Mouse (Mus musculus) brain, embryonic 14.5 days (tissue): ENCODE data around the gene Dusp28. TPM values are rescaled to one million over a fixed set of nuclear protein-coding genes. Genes with fewer than 3 reads are reported as not detected.
A peak's percentile ranks its signal among the peaks of the same experiment; 100 is the strongest.

Experiments used
- DNase-seq: peaks from one replicate; pipeline ENCODE4 v3.0.0-alpha.2; 2011; ENCODE audit warnings: low read depth
- CTCF ChIP-seq: fragments of 200-500 bp; IDR thresholded peaks from 2 replicates; pipeline ENCODE4 v1.5.1; 2012; ENCODE audit warnings: inconsistent platforms, mild to moderate bottlenecking, moderate library complexity, borderline replicate concordance; ENCODE audit not compliant: insufficient read depth, insufficient read length; ENCODE audit errors: extremely low read depth
- POLR2A ChIP-seq: fragments of 200-500 bp; IDR thresholded peaks from 2 replicates; pipeline ENCODE4 v1.6.1; 2012; ENCODE audit warnings: mild to moderate bottlenecking, inconsistent platforms, borderline replicate concordance; ENCODE audit not compliant: poor library complexity, insufficient read depth, insufficient read length, severe bottlenecking; ENCODE audit errors: extremely low read depth
- polyA plus RNA-seq: library from polyadenylated mRNA; depleted of rRNA; stranded (reverse); fragments of >200 nt; gene quantifications from 2 replicates; pipeline ENCODE4 v1.2.3, GENCODE M21; 2012

The Dusp28 gene
- polyA plus RNA-seq, 1 experiment = 18.6 TPM

DNA sequence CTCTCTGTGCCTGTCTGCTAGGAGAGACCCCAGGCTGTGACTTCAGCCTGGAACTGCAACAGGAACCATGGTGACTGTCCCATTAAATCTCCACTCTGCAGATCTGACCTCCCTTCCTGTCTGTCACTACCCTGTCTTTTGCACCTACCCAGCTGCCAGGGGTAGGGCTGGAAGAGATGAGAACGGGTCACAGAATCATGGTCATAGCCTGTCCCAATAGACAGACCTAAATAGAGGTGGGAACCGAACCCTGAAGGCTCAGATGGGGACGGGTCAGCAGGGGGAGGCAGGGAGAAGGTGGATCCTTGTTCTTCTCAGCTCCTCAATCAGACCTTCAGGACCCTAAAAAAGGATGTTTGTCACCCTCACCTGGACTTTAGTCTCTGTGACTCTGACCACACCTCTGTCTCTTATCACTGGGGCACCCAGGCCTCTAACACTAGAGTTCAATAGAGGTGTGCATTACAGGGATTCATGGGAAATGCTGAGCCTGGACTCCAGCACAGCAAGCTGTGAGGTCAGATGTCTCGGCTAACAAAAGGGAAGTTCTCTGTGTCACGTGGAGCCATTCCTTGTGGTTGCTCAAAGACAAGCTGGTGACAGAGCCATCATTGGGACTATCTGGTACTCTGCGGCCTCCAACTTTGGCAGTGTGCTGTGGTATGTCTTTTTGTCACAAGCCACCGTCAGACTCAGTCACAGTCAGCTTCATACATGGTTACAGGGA, 13.9 kb downstream of the Dusp28 start:
- TF ChIP-seq CTCF (no peak), POLR2A (no peak)
- no peak for DNase-seq

DNA sequence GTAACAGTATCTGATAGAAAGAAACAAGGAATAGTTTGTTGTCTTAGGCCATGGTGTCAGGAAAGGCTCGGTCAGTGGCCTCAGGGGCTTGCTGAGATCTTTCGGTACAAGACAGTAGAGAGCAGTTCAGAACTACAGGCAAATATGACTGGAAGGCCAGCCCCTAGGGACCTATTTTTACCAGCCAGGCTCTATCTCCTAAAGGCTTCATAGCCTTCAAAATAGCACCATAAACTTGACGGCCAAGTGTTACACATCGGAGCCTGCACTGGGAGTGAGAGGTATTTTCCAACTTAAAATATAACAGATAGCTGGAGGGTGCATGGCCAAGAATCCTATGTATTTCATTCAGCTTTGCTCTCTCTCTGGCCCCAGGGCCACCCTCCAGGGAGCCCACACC, 14.7 kb downstream of the Dusp28 start:
- TF ChIP-seq POLR2A = no peak
- no peak for TF ChIP-seq CTCF
- DNase-seq = no peak

DNA sequence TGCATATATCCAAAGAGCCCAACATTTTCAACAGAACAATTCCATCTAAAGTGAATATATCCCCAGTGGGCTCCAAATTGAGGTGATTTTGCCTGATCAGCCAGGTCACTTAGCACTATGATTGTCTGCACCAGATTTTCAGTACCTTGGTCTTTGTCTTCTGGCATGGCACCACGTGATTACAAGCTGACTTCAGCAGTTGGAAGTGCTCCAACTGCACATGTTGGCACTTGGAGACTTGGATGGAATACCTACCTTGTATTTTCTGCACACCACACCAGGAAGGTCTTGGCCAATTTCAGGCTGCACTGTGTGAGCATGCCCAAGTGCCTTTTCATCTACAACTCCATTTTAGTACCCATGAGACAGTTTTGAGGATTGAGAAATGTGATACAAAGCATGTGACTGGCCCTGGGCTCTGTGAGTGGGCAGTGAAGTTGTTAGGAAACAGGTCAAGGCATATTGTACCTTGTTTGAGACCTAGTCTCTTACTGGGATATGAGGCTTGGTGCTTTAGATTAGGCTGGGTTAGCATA, 23.5 kb downstream of the Dusp28 start:
- no peak for DNase-seq
- no peak for TF ChIP-seq CTCF
- TF ChIP-seq POLR2A = no peak

DNA sequence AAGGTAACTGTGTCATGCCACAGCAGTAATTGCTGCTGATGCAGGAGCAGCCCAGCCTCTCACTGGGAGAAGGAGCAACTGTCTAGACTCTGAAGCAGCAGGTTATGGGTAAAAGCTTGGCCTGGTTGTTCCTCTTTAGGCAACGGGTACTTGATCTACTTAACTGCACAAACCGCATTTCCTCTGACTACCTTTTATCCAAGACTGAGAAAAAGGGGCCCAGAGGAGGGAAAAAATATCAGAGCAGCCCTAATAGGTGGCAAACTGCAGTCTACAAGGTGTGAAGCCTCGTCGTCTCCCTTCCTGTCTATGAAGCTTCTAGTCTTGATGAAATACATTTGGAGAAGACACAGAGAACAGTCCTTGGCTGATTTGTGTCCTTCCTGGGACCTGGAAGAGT, 26.8 kb downstream of the Dusp28 start:
- DNase-seq = no peak
- no peak for TF ChIP-seq POLR2A
- no peak for TF ChIP-seq CTCF

DNA sequence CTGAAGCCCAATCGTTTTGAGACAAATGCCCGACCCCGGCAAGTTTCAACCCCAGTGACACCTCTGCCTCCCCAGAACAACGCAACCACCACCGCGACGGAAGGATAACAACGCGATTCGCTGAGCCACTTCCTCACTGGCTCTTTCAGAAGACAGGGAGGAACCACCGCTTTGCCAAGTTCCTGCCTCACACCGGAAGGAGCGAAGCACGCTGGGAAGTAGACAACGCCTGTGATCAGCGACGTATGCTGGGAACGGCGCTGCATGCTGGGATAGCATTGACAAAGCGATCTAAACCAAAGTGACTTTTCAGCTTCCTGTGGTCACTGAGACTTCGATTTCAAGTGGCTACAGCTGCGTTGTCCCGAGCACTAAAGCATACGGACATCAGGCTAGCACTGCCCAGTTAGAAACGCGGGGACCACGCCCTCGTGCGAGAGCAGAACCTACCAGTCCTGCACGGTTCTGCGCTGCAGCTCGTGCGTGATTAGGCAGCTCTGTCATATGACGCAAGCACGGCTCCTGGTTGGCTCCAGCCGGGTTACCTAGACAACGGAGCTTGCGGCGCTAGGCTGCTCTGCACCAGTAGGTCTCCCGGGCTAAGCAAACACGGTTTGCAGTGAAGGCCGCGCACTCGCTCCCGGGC, 27.5 kb downstream of the Dusp28 start, which contains the start of gene Capn10:
TSS of gene Capn10 (plus strand) at position 195 of the 646 bp plus-strand sequence.
- DNase-seq = peak; percentile 100
- no peak for TF ChIP-seq CTCF
- peak; percentile 45; the same call in 1 of the 2 replicates for TF ChIP-seq POLR2A

GRCm38 (mm10) chr1:92935054-92935962, 28.5 kb downstream of the Dusp28 start:
- DNase-seq = peak; percentile 81
- TF ChIP-seq CTCF = no peak
- no peak for TF ChIP-seq POLR2A

DNA sequence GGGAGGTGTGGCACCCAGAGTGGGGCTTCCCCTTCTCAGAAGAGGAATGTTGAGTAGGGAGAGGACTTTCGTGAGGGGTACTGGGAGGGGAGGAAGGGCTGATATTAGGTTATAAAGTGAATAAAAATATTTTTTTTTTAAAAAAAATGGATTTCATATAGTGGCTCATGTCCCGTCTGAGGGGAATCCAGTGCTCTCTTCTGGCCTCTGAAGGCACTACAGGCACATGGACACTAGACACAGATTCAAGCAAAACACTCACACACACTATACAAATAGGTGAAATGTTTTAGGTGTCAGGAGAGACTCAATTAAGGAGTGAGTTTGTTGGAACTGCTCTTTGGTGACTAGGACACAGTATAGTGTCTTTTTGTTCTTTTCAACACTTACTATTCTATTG, 29.2 kb downstream of the Dusp28 start:
- TF ChIP-seq POLR2A (no peak), CTCF (peak; percentile 18; the same call in 1 of the 2 replicates)
- DNase-seq = peak; percentile 4

- no peak for DNase-seq
- TF ChIP-seq POLR2A = no peak
- no peak for TF ChIP-seq CTCF
Observed at GRCm38 (mm10) chr1:92936467-92936866, 29.7 kb downstream of the Dusp28 start.

GRCm38 (mm10) chr1:92937797-92938196, 31.0 kb downstream of the Dusp28 start:
- DNase-seq = no peak
- no peak for TF ChIP-seq POLR2A
- TF ChIP-seq CTCF = no peak

- TF ChIP-seq CTCF (no peak), POLR2A (no peak)
- no peak for DNase-seq
Observed at GRCm38 (mm10) chr1:92939746-92940145, 33.0 kb downstream of the Dusp28 start.
